Mouse (Mus musculus) CH12F3 (cell line): ENCODE measurements around the gene 5330417H12Rik.

Source experiments
- in situ Hi-C: fragments of 300-500 bp; cut with MboI; formaldehyde crosslinking; loops from 2 replicates; pipeline ENCODE4 v1.14.3; 2020; ENCODE audit warnings: low sequenced_read_pairs

Gene 5330417H12Rik

GRCm38 (mm10) chr7:107625061-107625460 is at the start of gene 5330417H12Rik:
TSS of gene 5330417H12Rik (minus strand) at chr7:107625161.
- in situ Hi-C loops: no loop called here

GRCm38 (mm10) chr7:107668514-107668913 is 43.6 kb upstream of the 5330417H12Rik start:
- in situ Hi-C loops: no loop called here

GRCm38 (mm10) chr7:107666262-107666902 is 41.4 kb upstream of the 5330417H12Rik start:
- in situ Hi-C loops: no loop called here

- in situ Hi-C loops: no loop called here
Observed at GRCm38 (mm10) chr7:107665586-107666261, 40.8 kb upstream of the 5330417H12Rik start.

- in situ Hi-C loops: no loop called here
Observed at GRCm38 (mm10) chr7:107665221-107665585, 40.2 kb upstream of the 5330417H12Rik start.

GRCm38 (mm10) chr7:107664063-107665056 is 39.4 kb upstream of the 5330417H12Rik start:
- in situ Hi-C loops: no loop called here

- in situ Hi-C loops: no loop called here
Observed at GRCm38 (mm10) chr7:107663621-107664020, 38.7 kb upstream of the 5330417H12Rik start.

GRCm38 (mm10) chr7:107661843-107662281 is 36.9 kb upstream of the 5330417H12Rik start:
- in situ Hi-C loops: no loop called here

GRCm38 (mm10) chr7:107661189-107661842 is 36.4 kb upstream of the 5330417H12Rik start:
- in situ Hi-C loops: no loop called here

- in situ Hi-C loops: no loop called here
Observed at GRCm38 (mm10) chr7:107659186-107659918, 34.4 kb upstream of the 5330417H12Rik start.

GRCm38 (mm10) chr7:107656451-107656850 is 31.5 kb upstream of the 5330417H12Rik start:
- in situ Hi-C loops: no loop called here

GRCm38 (mm10) chr7:107651821-107652220 is 26.9 kb upstream of the 5330417H12Rik start:
- in situ Hi-C loops: no loop called here

- in situ Hi-C loops: no loop called here
Observed at GRCm38 (mm10) chr7:107649990-107650389, 25.0 kb upstream of the 5330417H12Rik start.

GRCm38 (mm10) chr7:107648937-107649688 is 24.2 kb upstream of the 5330417H12Rik start:
- in situ Hi-C loops: no loop called here

- in situ Hi-C loops: no loop called here
Observed at GRCm38 (mm10) chr7:107644987-107645386, 20.0 kb upstream of the 5330417H12Rik start.

GRCm38 (mm10) chr7:107642586-107643275 is 17.8 kb upstream of the 5330417H12Rik start:
- in situ Hi-C loops: no loop called here

- in situ Hi-C loops: no loop called here
Observed at GRCm38 (mm10) chr7:107638026-107638425, 13.1 kb upstream of the 5330417H12Rik start.

GRCm38 (mm10) chr7:107637398-107637797 is 12.4 kb upstream of the 5330417H12Rik start:
- in situ Hi-C loops: no loop called here

GRCm38 (mm10) chr7:107633201-107633600 is 8.2 kb upstream of the 5330417H12Rik start:
- in situ Hi-C loops: no loop called here
